Mouse (Mus musculus): ENCODE measurements around the gene Qsox2. TPM values are rescaled to one million over a fixed set of nuclear protein-coding genes. Genes with fewer than 3 reads are reported as not detected.

The Qsox2 gene
- polyA plus RNA-seq, 1 experiment: 18.3 TPM

DNA sequence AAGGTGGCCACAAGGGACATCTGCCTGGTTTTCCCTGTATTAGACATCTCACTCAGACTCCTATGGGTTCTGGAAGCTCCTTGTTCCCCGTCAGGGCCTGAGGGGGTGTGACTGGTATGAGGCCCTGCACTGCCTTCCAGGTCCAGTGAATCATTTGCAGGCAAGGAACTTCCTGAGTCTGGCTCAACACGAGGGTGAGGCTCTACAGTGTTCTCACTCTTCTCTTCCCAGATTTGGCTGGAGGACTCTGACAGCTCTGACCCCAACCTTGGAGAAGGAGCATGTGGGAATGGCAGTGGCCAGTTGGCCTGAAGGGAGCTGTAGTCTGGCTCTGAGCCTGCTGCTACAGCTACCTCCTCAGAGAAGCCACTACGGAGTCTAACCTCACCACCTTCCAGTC is 10.2 kb upstream of the Qsox2 start:
- no peak for TF ChIP-seq CTCF (IDR thresholded peaks at IDR 0.05; ENCODE audit: borderline replicate concordance, control insufficient read depth, extremely low read depth, insufficient read depth, low read length, poor library complexity)
- no peak for TF ChIP-seq POLR2A (IDR thresholded peaks at IDR 0.05; ENCODE audit: control insufficient read depth, extremely low read depth, insufficient read depth, low read length, poor library complexity)
- Histone ChIP-seq H3K27ac (ENCODE audit: control insufficient read depth, insufficient read depth, low read length) (no peak overlapping the region), H3K27me3 (ENCODE audit: control insufficient read depth, insufficient read depth, low read length) (no peaks in the 10 kb centered on the region), H3K4me3 (ENCODE audit: control insufficient read depth, insufficient read depth, low read length) (no peak overlapping the region), H3K4me1 (replicated peaks; ENCODE audit: control insufficient read depth, insufficient read depth, low read length) (no peaks in the 10 kb centered on the region), H3K36me3 (ENCODE audit: control insufficient read depth, insufficient read depth, low read length) (no peaks in the 10 kb centered on the region)
- 73% methylated on average over 3 of the region's 3 CpGs for WGBS
- no peak for DNase-seq

- no peaks in the 10 kb centered on the region for H3K36me3 ChIP-seq (ENCODE audit: control insufficient read depth, insufficient read depth, low read length)
- DNase-seq: no peak
- WGBS: 93% methylated on average over 3 of the region's 3 CpGs
- H3K4me1 ChIP-seq (replicated peaks; ENCODE audit: control insufficient read depth, insufficient read depth, low read length): peaks cover 5% of the 10 kb centered on the region
- no peak overlapping the region for H3K4me3 ChIP-seq (ENCODE audit: control insufficient read depth, insufficient read depth, low read length)
- no peak overlapping the region for H3K27ac ChIP-seq (ENCODE audit: control insufficient read depth, insufficient read depth, low read length)
- TF ChIP-seq POLR2A (IDR thresholded peaks at IDR 0.05; ENCODE audit: control insufficient read depth, extremely low read depth, insufficient read depth, low read length, poor library complexity): no peak
- no peaks in the 10 kb centered on the region for H3K27me3 ChIP-seq (ENCODE audit: control insufficient read depth, insufficient read depth, low read length)
These were observed 3.5 kb upstream of the Qsox2 start for GRCm38 (mm10) chr2:26240841-26241240.

GRCm38 (mm10) chr2:26240330-26240729 is 3.0 kb upstream of the Qsox2 start:
- DNase-seq: no peak
- no peaks in the 10 kb centered on the region for H3K36me3 ChIP-seq (ENCODE audit: control insufficient read depth, insufficient read depth, low read length)
- 79% methylated on average over 9 of the region's 9 CpGs for WGBS
- H3K4me3 ChIP-seq (ENCODE audit: control insufficient read depth, insufficient read depth, low read length): no peak overlapping the region
- H3K27me3 ChIP-seq (ENCODE audit: control insufficient read depth, insufficient read depth, low read length): no peaks in the 10 kb centered on the region
- no peak overlapping the region for H3K27ac ChIP-seq (ENCODE audit: control insufficient read depth, insufficient read depth, low read length)
- no peak for TF ChIP-seq POLR2A (IDR thresholded peaks at IDR 0.05; ENCODE audit: control insufficient read depth, extremely low read depth, insufficient read depth, low read length, poor library complexity)
- peaks cover 5% of the 10 kb centered on the region for H3K4me1 ChIP-seq (replicated peaks; ENCODE audit: control insufficient read depth, insufficient read depth, low read length)

GRCm38 (mm10) chr2:26236681-26237289 is 540 bp downstream of the Qsox2 start:
- Histone ChIP-seq H3K4me1 (replicated peaks; ENCODE audit: control insufficient read depth, insufficient read depth, low read length) (peaks cover 33% of the 10 kb centered on the region), H3K36me3 (ENCODE audit: control insufficient read depth, insufficient read depth, low read length) (no peaks in the 10 kb centered on the region), H3K4me3 (ENCODE audit: control insufficient read depth, insufficient read depth, low read length) (peak overlapping the region; percentile 78), H3K27me3 (ENCODE audit: control insufficient read depth, insufficient read depth, low read length) (no peaks in the 10 kb centered on the region), H3K27ac (ENCODE audit: control insufficient read depth, insufficient read depth, low read length) (no peak overlapping the region)
- no peak for DNase-seq
- TF ChIP-seq CTCF (IDR thresholded peaks at IDR 0.05; ENCODE audit: borderline replicate concordance, control insufficient read depth, extremely low read depth, insufficient read depth, low read length, poor library complexity) (no peak), POLR2A (IDR thresholded peaks at IDR 0.05; ENCODE audit: control insufficient read depth, extremely low read depth, insufficient read depth, low read length, poor library complexity) (no peak)
- WGBS: 1% methylated on average over 51 of the region's 51 CpGs

GRCm38 (mm10) chr2:26234771-26235170 is 2.6 kb downstream of the Qsox2 start:
- DNase-seq: peak; percentile 11
- Histone ChIP-seq H3K4me3 (ENCODE audit: control insufficient read depth, insufficient read depth, low read length) (no peak overlapping the region), H3K27ac (ENCODE audit: control insufficient read depth, insufficient read depth, low read length) (peak overlapping the region; percentile 64; the same call in 1 of the 2 replicates), H3K36me3 (ENCODE audit: control insufficient read depth, insufficient read depth, low read length) (no peaks in the 10 kb centered on the region), H3K4me1 (replicated peaks; ENCODE audit: control insufficient read depth, insufficient read depth, low read length) (peaks cover 41% of the 10 kb centered on the region), H3K27me3 (ENCODE audit: control insufficient read depth, insufficient read depth, low read length) (no peaks in the 10 kb centered on the region)
- 48% methylated on average over 2 of the region's 2 CpGs for WGBS
- TF ChIP-seq POLR2A (IDR thresholded peaks at IDR 0.05; ENCODE audit: control insufficient read depth, extremely low read depth, insufficient read depth, low read length, poor library complexity) (no peak), CTCF (IDR thresholded peaks at IDR 0.05; ENCODE audit: borderline replicate concordance, control insufficient read depth, extremely low read depth, insufficient read depth, low read length, poor library complexity) (no peak)

DNA sequence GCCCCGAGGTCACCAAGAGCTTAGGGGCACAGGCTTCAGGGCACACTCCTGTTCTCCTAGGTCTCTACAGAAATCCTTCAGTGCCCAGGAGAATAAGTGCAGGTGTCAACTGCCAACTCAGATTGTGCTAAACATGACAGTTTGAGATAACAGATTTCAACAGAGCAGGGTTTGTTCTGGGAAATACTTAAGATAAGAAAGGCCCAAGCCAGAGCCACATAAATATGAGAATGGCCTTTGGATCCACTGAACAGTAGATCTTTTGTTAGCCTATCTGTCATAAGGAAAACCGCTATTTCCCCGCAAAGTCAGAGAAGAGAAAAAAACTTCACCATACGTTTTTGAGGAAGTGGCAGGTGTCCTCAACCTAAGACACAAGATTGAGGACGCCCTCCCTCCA is 3.1 kb downstream of the Qsox2 start:
- Histone ChIP-seq H3K4me1 (replicated peaks; ENCODE audit: control insufficient read depth, insufficient read depth, low read length) (peaks cover 41% of the 10 kb centered on the region), H3K36me3 (ENCODE audit: control insufficient read depth, insufficient read depth, low read length) (no peaks in the 10 kb centered on the region), H3K27me3 (ENCODE audit: control insufficient read depth, insufficient read depth, low read length) (no peaks in the 10 kb centered on the region), H3K4me3 (ENCODE audit: control insufficient read depth, insufficient read depth, low read length) (no peak overlapping the region), H3K27ac (ENCODE audit: control insufficient read depth, insufficient read depth, low read length) (peak overlapping the region; percentile 64)
- no peak for DNase-seq
- WGBS: 13% methylated on average over 5 of the region's 5 CpGs
- TF ChIP-seq CTCF (IDR thresholded peaks at IDR 0.05; ENCODE audit: borderline replicate concordance, control insufficient read depth, extremely low read depth, insufficient read depth, low read length, poor library complexity): no peak

DNA sequence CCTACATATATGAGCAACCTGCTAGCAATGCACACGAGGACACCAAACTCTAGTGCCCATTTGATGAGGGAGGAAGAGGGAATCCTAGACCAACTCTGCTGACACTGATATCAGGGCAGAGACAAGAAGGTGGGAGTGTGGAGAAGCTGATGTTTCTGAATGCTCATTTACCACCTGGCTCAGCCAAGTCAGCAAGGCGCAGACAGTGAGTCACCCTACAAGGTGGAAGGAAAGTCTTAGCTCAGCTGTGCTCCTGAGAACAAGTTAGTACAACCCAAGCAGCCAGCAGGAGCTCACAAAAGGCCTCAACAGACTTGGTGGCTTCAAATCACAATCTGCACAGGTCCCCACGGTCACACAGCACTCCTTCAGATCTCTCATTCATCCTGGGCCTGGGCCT is 6.0 kb downstream of the Qsox2 start:
- TF ChIP-seq CTCF (IDR thresholded peaks at IDR 0.05; ENCODE audit: borderline replicate concordance, control insufficient read depth, extremely low read depth, insufficient read depth, low read length, poor library complexity) (no peak), POLR2A (IDR thresholded peaks at IDR 0.05; ENCODE audit: control insufficient read depth, extremely low read depth, insufficient read depth, low read length, poor library complexity) (no peak)
- H3K27me3 ChIP-seq (ENCODE audit: control insufficient read depth, insufficient read depth, low read length): no peaks in the 10 kb centered on the region
- 65% methylated on average over 3 of the region's 3 CpGs for WGBS
- no peak overlapping the region for H3K4me3 ChIP-seq (ENCODE audit: control insufficient read depth, insufficient read depth, low read length)
- no peak for DNase-seq
- peaks cover 36% of the 10 kb centered on the region for H3K4me1 ChIP-seq (replicated peaks; ENCODE audit: control insufficient read depth, insufficient read depth, low read length)
- H3K36me3 ChIP-seq (ENCODE audit: control insufficient read depth, insufficient read depth, low read length): no peaks in the 10 kb centered on the region
- no peak overlapping the region for H3K27ac ChIP-seq (ENCODE audit: control insufficient read depth, insufficient read depth, low read length)
